Mouse (Mus musculus): ENCODE data around the gene Slc44a2. TPM values are rescaled to one million over a fixed set of nuclear protein-coding genes. Genes with fewer than 3 reads are reported as not detected.
"Not testable (repeated sequence)": the region's sequence is repeated elsewhere in the genome, so short reads cannot be mapped to it uniquely, and the experiment has no call there.

Slc44a2 gene
- polyA plus RNA-seq, 1 experiment from 2014 or later, result 52.0 TPM

- peaks cover 14% of the 10 kb centered on the region for H3K27me3 ChIP-seq (replicated peaks; ENCODE audit: control insufficient read depth, insufficient read depth, low read length)
- H3K4me2 ChIP-seq (ENCODE audit: low read length), result no peak overlapping the region
- ATAC-seq, result no peak
- DNase-seq (ENCODE audit: low spot score), result no peak
- no peak overlapping the region for H3K27ac ChIP-seq (ENCODE audit: low read depth, low read length)
- H3K4me3 ChIP-seq (ENCODE audit: low read depth, low read length), result no peak overlapping the region
- H3K9me3 ChIP-seq (replicated peaks; ENCODE audit: control insufficient read depth, low read length), result no peaks in the 10 kb centered on the region
- WGBS, result 89% methylated on average over 9 of the region's 9 CpGs
- no peaks in the 10 kb centered on the region for H3K36me3 ChIP-seq (ENCODE audit: control insufficient read depth, insufficient read depth, low read length)
- no peak overlapping the region for H3K9ac ChIP-seq (ENCODE audit: low read length)
- no peaks in the 10 kb centered on the region for H3K4me1 ChIP-seq (ENCODE audit: control insufficient read depth, insufficient read depth, low read length)
Observed at GRCm38 (mm10) chr9:21314367-21315140, 5.9 kb upstream of the Slc44a2 start.

DNA sequence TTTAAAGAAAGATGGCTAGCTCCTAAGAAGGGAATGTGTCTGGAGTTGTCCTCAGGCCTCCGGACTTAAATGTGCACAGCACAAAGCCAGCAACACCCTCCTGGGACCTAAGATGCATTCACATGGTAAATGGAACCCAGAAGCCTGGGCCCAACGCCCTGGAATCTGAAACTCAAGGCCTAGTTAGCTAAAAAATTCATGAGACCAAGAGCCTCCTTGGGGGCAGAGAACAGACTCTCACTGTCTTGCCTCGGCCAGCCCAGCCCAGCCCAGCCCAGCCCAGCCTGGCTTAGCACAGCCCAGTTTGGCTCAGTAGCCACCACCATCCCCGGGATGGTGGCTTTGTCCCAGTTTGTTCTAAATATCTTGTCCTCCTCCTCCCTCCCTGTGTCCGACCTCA is 5.1 kb upstream of the Slc44a2 start:
- 60% methylated on average over 5 of the region's 5 CpGs for WGBS

GRCm38 (mm10) chr9:21316696-21317095 is 3.8 kb upstream of the Slc44a2 start:
- Histone ChIP-seq H3K9me3 (replicated peaks; ENCODE audit: control insufficient read depth, low read length) (no peaks in the 10 kb centered on the region), H3K9ac (ENCODE audit: low read length) (no peak overlapping the region), H3K4me1 (ENCODE audit: control insufficient read depth, insufficient read depth, low read length) (peaks cover 8% of the 10 kb centered on the region), H3K36me3 (ENCODE audit: control insufficient read depth, insufficient read depth, low read length) (no peaks in the 10 kb centered on the region), H3K4me3 (ENCODE audit: low read depth, low read length) (no peak overlapping the region), H3K4me2 (ENCODE audit: low read length) (no peak overlapping the region), H3K27me3 (replicated peaks; ENCODE audit: control insufficient read depth, insufficient read depth, low read length) (peaks cover 9% of the 10 kb centered on the region), H3K27ac (ENCODE audit: low read depth, low read length) (no peak overlapping the region)
- 76% methylated on average over 7 of the region's 7 CpGs for WGBS
- DNase-seq (ENCODE audit: low spot score) (no peak), ATAC-seq (no peak)

More for the DNA sequence above, 5.1 kb upstream of the Slc44a2 start:
- Histone ChIP-seq H3K9me3 (replicated peaks; ENCODE audit: control insufficient read depth, low read length) (no peaks in the 10 kb centered on the region), H3K9ac (ENCODE audit: low read length) (no peak overlapping the region), H3K4me3 (ENCODE audit: low read depth, low read length) (no peak overlapping the region), H3K27me3 (replicated peaks; ENCODE audit: control insufficient read depth, insufficient read depth, low read length) (peaks cover 14% of the 10 kb centered on the region), H3K4me1 (ENCODE audit: control insufficient read depth, insufficient read depth, low read length) (peaks cover 2% of the 10 kb centered on the region; the same call in 1 of the 2 replicates), H3K36me3 (ENCODE audit: control insufficient read depth, insufficient read depth, low read length) (no peaks in the 10 kb centered on the region), H3K4me2 (ENCODE audit: low read length) (no peak overlapping the region), H3K27ac (ENCODE audit: low read depth, low read length) (no peak overlapping the region)
- ATAC-seq (no peak), DNase-seq (ENCODE audit: low spot score) (no peak)

- H3K27ac ChIP-seq (ENCODE audit: low read depth, low read length), result no peak overlapping the region
- ATAC-seq, result no peak
- WGBS, result 87% methylated on average over 6 of the region's 6 CpGs
Observed at GRCm38 (mm10) chr9:21318792-21319191, 1.7 kb upstream of the Slc44a2 start.

GRCm38 (mm10) chr9:21319503-21319902 is 995 bp upstream of the Slc44a2 start:
- H3K4me3 ChIP-seq (ENCODE audit: low read depth, low read length), result no peak overlapping the region
- 96% methylated on average over 4 of the region's 4 CpGs for WGBS
- ATAC-seq, result no peak
- no peak for DNase-seq (ENCODE audit: low spot score)
- H3K36me3 ChIP-seq (ENCODE audit: control insufficient read depth, insufficient read depth, low read length), result no peaks in the 10 kb centered on the region
- no peak overlapping the region for H3K27ac ChIP-seq (ENCODE audit: low read depth, low read length)
- no peak overlapping the region for H3K4me2 ChIP-seq (ENCODE audit: low read length)
- peaks cover 12% of the 10 kb centered on the region for H3K4me1 ChIP-seq (ENCODE audit: control insufficient read depth, insufficient read depth, low read length)
- no peaks in the 10 kb centered on the region for H3K9me3 ChIP-seq (replicated peaks; ENCODE audit: control insufficient read depth, low read length)
- no peaks in the 10 kb centered on the region for H3K27me3 ChIP-seq (replicated peaks; ENCODE audit: control insufficient read depth, insufficient read depth, low read length)
- no peak overlapping the region for H3K9ac ChIP-seq (ENCODE audit: low read length)

More at GRCm38 (mm10) chr9:21318792-21319191, 1.7 kb upstream of the Slc44a2 start:
- H3K4me1 ChIP-seq (ENCODE audit: control insufficient read depth, insufficient read depth, low read length), result peaks cover 12% of the 10 kb centered on the region
- DNase-seq (ENCODE audit: low spot score), result no peak
- H3K36me3 ChIP-seq (ENCODE audit: control insufficient read depth, insufficient read depth, low read length), result no peaks in the 10 kb centered on the region
- H3K4me2 ChIP-seq (ENCODE audit: low read length), result no peak overlapping the region
- no peaks in the 10 kb centered on the region for H3K27me3 ChIP-seq (replicated peaks; ENCODE audit: control insufficient read depth, insufficient read depth, low read length)
- no peaks in the 10 kb centered on the region for H3K9me3 ChIP-seq (replicated peaks; ENCODE audit: control insufficient read depth, low read length)
- no peak overlapping the region for H3K9ac ChIP-seq (ENCODE audit: low read length)
- no peak overlapping the region for H3K4me3 ChIP-seq (ENCODE audit: low read depth, low read length)

DNA sequence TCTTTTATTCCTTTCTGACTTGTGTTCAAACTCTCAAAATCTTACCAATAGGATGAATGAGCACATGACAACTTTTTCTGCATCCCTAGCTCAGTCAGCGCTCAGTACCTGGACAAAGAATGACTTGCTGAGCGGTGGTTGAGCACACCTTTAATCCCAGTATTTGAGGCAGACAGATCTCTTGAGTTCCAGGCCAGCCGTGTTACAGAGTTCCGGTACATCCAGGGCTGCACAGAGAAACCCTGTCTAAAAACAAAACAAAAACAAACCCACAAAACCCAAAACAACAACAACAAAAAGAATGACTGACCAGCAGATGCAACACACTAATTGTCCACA is 249 bp upstream of the Slc44a2 start:
- no peaks in the 10 kb centered on the region for H3K9me3 ChIP-seq (replicated peaks; ENCODE audit: control insufficient read depth, low read length)
- peak; percentile 60; the same call in 1 of the 2 replicates for ATAC-seq
- no peak for DNase-seq (ENCODE audit: low spot score)
- no peaks in the 10 kb centered on the region for H3K27me3 ChIP-seq (replicated peaks; ENCODE audit: control insufficient read depth, insufficient read depth, low read length)
- H3K4me2 ChIP-seq (ENCODE audit: low read length), result peak overlapping the region; percentile 70
- peak overlapping the region; percentile 83 for H3K4me3 ChIP-seq (ENCODE audit: low read depth, low read length)
- H3K36me3 ChIP-seq (ENCODE audit: control insufficient read depth, insufficient read depth, low read length), result no peaks in the 10 kb centered on the region
- WGBS, result 19% methylated on average over 4 of the region's 4 CpGs
- H3K9ac ChIP-seq (ENCODE audit: low read length), result peak overlapping the region; percentile 89
- no peak overlapping the region for H3K27ac ChIP-seq (ENCODE audit: low read depth, low read length)
- peaks cover 12% of the 10 kb centered on the region for H3K4me1 ChIP-seq (ENCODE audit: control insufficient read depth, insufficient read depth, low read length)

- H3K4me3 ChIP-seq (ENCODE audit: low read depth, low read length), result peak overlapping the region; percentile 83
- H3K36me3 ChIP-seq (ENCODE audit: control insufficient read depth, insufficient read depth, low read length), result no peaks in the 10 kb centered on the region
- 16% methylated on average over 6 of the region's 6 CpGs for WGBS
- no peaks in the 10 kb centered on the region for H3K9me3 ChIP-seq (replicated peaks; ENCODE audit: control insufficient read depth, low read length)
- H3K4me1 ChIP-seq (ENCODE audit: control insufficient read depth, insufficient read depth, low read length), result peaks cover 12% of the 10 kb centered on the region
- H3K27me3 ChIP-seq (replicated peaks; ENCODE audit: control insufficient read depth, insufficient read depth, low read length), result no peaks in the 10 kb centered on the region
- ATAC-seq (no peak), DNase-seq (ENCODE audit: low spot score) (peak; percentile 7)
- peak overlapping the region; percentile 70 for H3K4me2 ChIP-seq (ENCODE audit: low read length)
- H3K9ac ChIP-seq (ENCODE audit: low read length), result peak overlapping the region; percentile 89
- H3K27ac ChIP-seq (ENCODE audit: low read depth, low read length), result no peak overlapping the region
Observed at GRCm38 (mm10) chr9:21321513-21321835, 976 bp downstream of the Slc44a2 start.

DNA sequence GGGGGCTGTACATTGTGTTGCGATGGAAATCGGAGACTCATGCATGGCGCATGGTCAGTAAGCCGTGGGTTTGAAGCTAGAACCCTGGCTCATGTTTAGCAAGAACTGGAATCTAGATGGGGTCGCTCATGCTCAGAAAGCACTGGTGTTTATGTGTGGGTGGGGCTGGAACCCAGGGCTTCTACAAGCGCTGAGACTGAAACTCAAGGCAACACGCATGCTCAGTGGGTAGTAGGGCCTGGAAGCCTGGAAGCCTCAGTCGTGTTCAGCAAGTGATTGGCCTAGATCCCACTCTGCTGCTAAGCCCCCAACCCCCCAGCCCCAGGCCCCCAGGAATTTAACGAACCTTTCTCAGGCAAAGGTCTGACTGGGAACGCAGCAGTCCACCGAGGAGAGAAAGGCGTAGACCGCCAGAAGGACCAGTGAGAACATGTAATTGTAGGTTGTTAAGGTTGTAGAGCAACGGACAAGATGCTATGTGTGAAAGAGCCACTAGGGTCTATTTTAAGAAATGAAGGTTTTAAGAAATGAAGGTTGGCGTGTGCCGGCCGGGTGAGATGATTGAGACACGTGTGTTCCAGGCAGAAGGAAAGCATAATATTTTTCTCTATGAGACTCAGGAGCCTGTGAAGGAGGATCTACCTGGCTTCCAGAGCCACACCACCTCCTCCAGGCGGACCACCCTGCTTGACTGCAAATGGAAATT is 1.9 kb downstream of the Slc44a2 start:
- H3K27me3 ChIP-seq (replicated peaks; ENCODE audit: control insufficient read depth, insufficient read depth, low read length), result no peaks in the 10 kb centered on the region
- no peaks in the 10 kb centered on the region for H3K36me3 ChIP-seq (ENCODE audit: control insufficient read depth, insufficient read depth, low read length)
- peaks cover 12% of the 10 kb centered on the region for H3K4me1 ChIP-seq (ENCODE audit: control insufficient read depth, insufficient read depth, low read length)
- H3K4me2 ChIP-seq (ENCODE audit: low read length), result peak overlapping the region; percentile 70
- H3K9ac ChIP-seq (ENCODE audit: low read length), result no peak overlapping the region
- H3K27ac ChIP-seq (ENCODE audit: low read depth, low read length), result no peak overlapping the region
- no peak for DNase-seq (ENCODE audit: low spot score)
- H3K9me3 ChIP-seq (replicated peaks; ENCODE audit: control insufficient read depth, low read length), result no peaks in the 10 kb centered on the region
- ATAC-seq, result no peak
- no peak overlapping the region for H3K4me3 ChIP-seq (ENCODE audit: low read depth, low read length)
- WGBS, result 77% methylated on average over 19 of the region's 19 CpGs

DNA sequence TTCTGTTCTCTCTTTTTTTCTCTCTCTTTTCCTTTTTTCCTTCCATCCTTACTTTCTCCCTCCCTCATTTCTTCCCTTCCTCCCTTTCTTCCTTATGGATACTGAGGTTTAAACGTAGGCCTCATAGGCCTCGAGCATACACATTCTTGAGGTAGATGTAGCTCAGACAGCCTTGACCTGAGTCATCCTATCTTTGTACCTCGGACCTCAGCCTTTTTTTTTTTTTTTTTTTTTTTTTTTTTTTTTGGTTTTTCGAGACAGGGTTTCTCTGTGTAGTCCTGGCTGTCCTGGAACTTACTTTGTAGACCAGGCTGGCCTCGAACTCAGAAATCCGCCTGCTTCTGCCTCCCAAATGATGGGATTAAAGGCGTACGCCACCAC is 2.4 kb downstream of the Slc44a2 start:
- peaks cover 12% of the 10 kb centered on the region for H3K4me1 ChIP-seq (ENCODE audit: control insufficient read depth, insufficient read depth, low read length)
- H3K9me3 ChIP-seq (replicated peaks; ENCODE audit: control insufficient read depth, low read length); H3K9ac ChIP-seq (ENCODE audit: low read length); ATAC-seq; H3K4me3 ChIP-seq (ENCODE audit: low read depth, low read length); H3K27ac ChIP-seq (ENCODE audit: low read depth, low read length); H3K4me2 ChIP-seq (ENCODE audit: low read length); H3K36me3 ChIP-seq (ENCODE audit: control insufficient read depth, insufficient read depth, low read length); DNase-seq (ENCODE audit: low spot score); H3K27me3 ChIP-seq (replicated peaks; ENCODE audit: control insufficient read depth, insufficient read depth, low read length): not testable (repeated sequence)
- 88% methylated on average over 8 of the region's 8 CpGs for WGBS
